ENCODE assay signal across 8 mouse cellular contexts in the genomic region with DNA sequence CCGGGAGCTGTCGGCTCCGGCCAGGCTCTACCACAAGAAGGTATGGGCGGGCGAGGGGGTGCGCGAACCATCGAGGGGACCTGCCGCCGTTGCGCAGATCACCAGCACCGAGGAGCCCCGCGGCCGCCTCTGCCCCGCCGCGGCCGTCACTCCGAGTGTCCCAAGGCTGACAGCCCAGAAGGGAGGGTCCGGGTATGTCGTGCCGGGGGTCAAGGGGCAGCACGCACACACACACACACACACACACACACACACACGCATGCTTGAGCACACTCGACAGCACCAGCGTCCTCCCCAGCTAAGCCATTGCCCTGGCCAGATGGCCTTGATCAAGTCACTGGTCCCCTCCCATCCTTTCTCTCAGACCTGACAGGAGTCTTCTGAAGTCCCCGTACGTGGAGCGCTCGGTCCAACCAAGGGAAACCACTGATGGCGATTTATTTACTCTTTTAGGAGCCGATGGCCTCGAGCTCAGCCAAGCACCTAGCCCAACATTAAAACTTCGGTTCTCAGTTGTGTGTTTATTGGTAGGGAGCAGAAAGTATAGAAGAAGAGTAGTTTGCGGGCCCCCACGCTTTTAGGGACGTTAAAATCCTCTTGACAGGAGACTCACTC. TPM values are rescaled to one million over a fixed set of nuclear protein-coding genes. Genes with fewer than 3 reads are reported as not detected.
DNase-seq lines count a peak whose midpoint lies in the region; ATAC-seq and TF ChIP-seq lines count a peak whose summit lies in the region.

No protein-coding gene starts in this region.

- no peaks in the 10 kb centered on the region; the same call in 1 of the 2 replicates for H3K36me3 ChIP-seq in kidney, adult 2 months (ENCODE audit: control insufficient read depth, insufficient read depth, low read length)
- H3K36me3 ChIP-seq in hindbrain, embryonic 14.5 days (replicated peaks; ENCODE audit: control insufficient read depth, insufficient read depth): peaks cover 37% of the 10 kb centered on the region
- H3K36me3 ChIP-seq in midbrain, embryonic 13.5 days: peaks cover 46% of the 10 kb centered on the region

- peak overlapping the region; percentile 76 for H3K4me3 ChIP-seq in kidney, adult 2 months (ENCODE audit: insufficient read depth, low read depth, low read length)
- peak overlapping the region; percentile 82 for H3K4me3 ChIP-seq in hindbrain, embryonic 14.5 days (replicated peaks; ENCODE audit: low read length)
- peak overlapping the region; percentile 86 for H3K4me3 ChIP-seq in midbrain, embryonic 13.5 days (replicated peaks)

- H3K4me1 ChIP-seq in kidney, adult 2 months (ENCODE audit: control insufficient read depth, insufficient read depth, low read length): 0 out of 2 replicates have a peak, but pooled peaks cover 4% of the 10 kb centered on the region
- peaks cover 13% of the 10 kb centered on the region for H3K4me1 ChIP-seq in hindbrain, embryonic 14.5 days (replicated peaks; ENCODE audit: control insufficient read depth, insufficient read depth, low read length)
- H3K4me1 ChIP-seq in midbrain, embryonic 13.5 days (replicated peaks): peaks cover 35% of the 10 kb centered on the region

- no peak for TF ChIP-seq CTCF in kidney, adult 2 months (conservative IDR thresholded peaks at IDR 0.05; ENCODE audit: insufficient read depth, insufficient read length, low read depth, low read length)

- TF ChIP-seq POLR2A in kidney, adult 2 months (IDR thresholded peaks at IDR 0.05; ENCODE audit: low read depth, low read length): no peak

- ATAC-seq in hindbrain, embryonic 14.5 days (ENCODE audit: low FRiP score): peak; percentile 38
- peak; percentile 69 for ATAC-seq in midbrain, embryonic 13.5 days

- under 1% methylated on average over 38 of the region's 38 CpGs for WGBS in kidney, adult 2 months
- 3% methylated on average over 23 of the region's 38 CpGs for WGBS in hindbrain, embryonic 14.5 days
- WGBS in midbrain, embryonic 13.5 days: 4% methylated on average over 21 of the region's 38 CpGs

- peak overlapping the region; percentile 77 for H3K4me2 ChIP-seq in hindbrain, embryonic 14.5 days (replicated peaks)
- peak overlapping the region; percentile 96 for H3K4me2 ChIP-seq in midbrain, embryonic 13.5 days (replicated peaks)

- H3K9me3 ChIP-seq in hindbrain, embryonic 14.5 days (ENCODE audit: control insufficient read depth, low read length): no peaks in the 10 kb centered on the region
- no peaks in the 10 kb centered on the region for H3K9me3 ChIP-seq in midbrain, embryonic 13.5 days

- peak overlapping the region; percentile 26; the same call in 1 of the 2 replicates for H3K27ac ChIP-seq in kidney, adult 2 months (ENCODE audit: insufficient read depth, low read depth, low read length)
- H3K27ac ChIP-seq in hindbrain, embryonic 14.5 days: peak overlapping the region; percentile 98
- peak overlapping the region; percentile 95 for H3K27ac ChIP-seq in midbrain, embryonic 13.5 days

- no peaks in the 10 kb centered on the region for H3K27me3 ChIP-seq in kidney, adult 2 months (replicated peaks; ENCODE audit: control insufficient read depth, insufficient read depth, low read length)
- no peaks in the 10 kb centered on the region for H3K27me3 ChIP-seq in hindbrain, embryonic 14.5 days (ENCODE audit: control insufficient read depth, insufficient read depth, low read length)
- H3K27me3 ChIP-seq in midbrain, embryonic 13.5 days: no peaks in the 10 kb centered on the region

- no peak for DNase-seq in kidney, adult 2 months
- DNase-seq in kidney, postnatal 36 days: no peak
- peak; percentile 42 for DNase-seq in adipocyte (ENCODE audit: low spot score)
- DNase-seq in hindbrain, embryonic 14.5 days (ENCODE audit: low spot score): no peak
- DNase-seq in urinary bladder, adult 18-20 months (ENCODE audit: low spot score in 2 of 2): no peak
- DNase-seq in kidney, adult 9 months: no peak
- DNase-seq in cerebellum, adult 9-11 months: no peak

- H3K9ac ChIP-seq in hindbrain, embryonic 14.5 days: peak overlapping the region; percentile 67
- peak overlapping the region; percentile 88 for H3K9ac ChIP-seq in midbrain, embryonic 13.5 days (replicated peaks)

RNA-seq across cellular contexts. Expression of a gene that starts 0.5 kb away (rescaled TPM):
- 355 and 370 TPM in 2 replicates for polyA plus RNA-seq in kidney, adult 2 months (2012; rRNA removed)
- 81.5 and 92.4 TPM in 2 replicates for polyA plus RNA-seq in hindbrain, embryonic 14.5 days (2014; fragmentation: Nextera tagmentation; extraction: Ambion mirVana)
- polyA plus RNA-seq in midbrain, embryonic 13.5 days (2015; fragmentation: Nextera tagmentation; extraction: Ambion mirVana): 93.0 and 101 TPM in 2 replicates

RNA-seq across cellular contexts. Expression of a gene that starts 0.7 kb away (rescaled TPM):
- polyA plus RNA-seq in kidney, adult 2 months (2012; rRNA removed): 13.4 TPM in 2 replicates
- polyA plus RNA-seq in hindbrain, embryonic 14.5 days (2014; fragmentation: Nextera tagmentation; extraction: Ambion mirVana): 33.0 and 37.1 TPM in 2 replicates
- polyA plus RNA-seq in midbrain, embryonic 13.5 days (2015; fragmentation: Nextera tagmentation; extraction: Ambion mirVana): 51.1 and 58.5 TPM in 2 replicates

RNA-seq across cellular contexts. Expression of a gene that starts 27.3 kb away (rescaled TPM):
- 14.8 and 19.0 TPM in 2 replicates for polyA plus RNA-seq in kidney, adult 2 months (2012; rRNA removed)
- polyA plus RNA-seq in hindbrain, embryonic 14.5 days (2014; fragmentation: Nextera tagmentation; extraction: Ambion mirVana): 4.8 and 5.0 TPM in 2 replicates
- 4.3 and 5.6 TPM in 2 replicates for polyA plus RNA-seq in midbrain, embryonic 13.5 days (2015; fragmentation: Nextera tagmentation; extraction: Ambion mirVana)

RNA-seq across cellular contexts. Expression of a gene that starts 37.4 kb away (rescaled TPM):
- 6.7 and 7.1 TPM in 2 replicates for polyA plus RNA-seq in kidney, adult 2 months (2012; rRNA removed)
- 7.0 and 7.5 TPM in 2 replicates for polyA plus RNA-seq in hindbrain, embryonic 14.5 days (2014; fragmentation: Nextera tagmentation; extraction: Ambion mirVana)
- 7.2 and 7.8 TPM in 2 replicates for polyA plus RNA-seq in midbrain, embryonic 13.5 days (2015; fragmentation: Nextera tagmentation; extraction: Ambion mirVana)

RNA-seq across cellular contexts. Expression of a gene that starts 48.4 kb away (rescaled TPM):
- not detected in 2 replicates for polyA plus RNA-seq in kidney, adult 2 months (2012; rRNA removed)
- not detected in 2 replicates for polyA plus RNA-seq in hindbrain, embryonic 14.5 days (2014; fragmentation: Nextera tagmentation; extraction: Ambion mirVana)
- not detected in 2 replicates for polyA plus RNA-seq in midbrain, embryonic 13.5 days (2015; fragmentation: Nextera tagmentation; extraction: Ambion mirVana)

Comparison
In these comparisons a context has a peak if more than half of its experiments do, and no peak if none do; other contexts are left out.
1. H3K27ac ChIP-seq: peak in every context shown above with its lines; median percentile 98 in hindbrain, embryonic 14.5 days; 95 in midbrain, embryonic 13.5 days; 26 in kidney, adult 2 months.